Mouse (Mus musculus) lung, embryonic 14.5 days (tissue): ENCODE results near the gene Rab3a. TPM values are rescaled to one million over a fixed set of nuclear protein-coding genes. Genes with fewer than 3 reads are reported as not detected.

Source experiments
- ATAC-seq: fragments of 200-750 bp; cut with Nextera tagmentation; 2 replicates; pipeline ENCODE4 v1.8.0; 2017; ENCODE audit warnings: mild to moderate bottlenecking, moderate TSS enrichment, moderate library complexity; ENCODE audit not compliant: insufficient read depth
- DNase-seq: peaks from one replicate; pipeline ENCODE4 v3.0.0-alpha.2; 2015
- H3K27ac ChIP-seq: fragments of 300-500 bp; sonication (generic); 2 replicates; pipeline ENCODE4 v1.5.1; 2014; ENCODE audit warnings: low read depth, mild to moderate bottlenecking, moderate library complexity
- H3K27me3 ChIP-seq: fragments of 300-500 bp; sonication (generic); 2 replicates; pipeline ENCODE4 v1.6.1; 2014; ENCODE audit warnings: low read length, control low read depth; ENCODE audit not compliant: insufficient read depth
- H3K36me3 ChIP-seq: fragments of 300-500 bp; sonication (generic); 2 replicates; pipeline ENCODE4 v1.6.1; 2014; ENCODE audit warnings: control low read depth; ENCODE audit not compliant: insufficient read depth
- H3K4me1 ChIP-seq: fragments of 300-500 bp; sonication (generic); 2 replicates; pipeline ENCODE4 v1.6.1; 2014; ENCODE audit warnings: antibody characterized with exemption, control low read depth; ENCODE audit not compliant: insufficient read depth
- H3K4me2 ChIP-seq: fragments of 300-500 bp; sonication (generic); 2 replicates; pipeline ENCODE4 v1.6.1; 2014; ENCODE audit warnings: mild to moderate bottlenecking
- H3K4me3 ChIP-seq: fragments of 300-500 bp; sonication (generic); 2 replicates; pipeline ENCODE4 v1.5.1; 2014; ENCODE audit warnings: low read depth, low read length
- H3K9ac ChIP-seq: fragments of 300-500 bp; sonication (generic); 2 replicates; pipeline ENCODE4 v1.6.1; 2014
- H3K9me3 ChIP-seq: fragments of 300-500 bp; sonication (generic); 2 replicates; pipeline ENCODE4 v1.6.1; 2016; ENCODE audit warnings: low read depth, low read length, control low read depth
- CTCF ChIP-seq: IDR thresholded peaks from 2 replicates; pipeline ENCODE4 v1.5.1; 2016; ENCODE audit warnings: antibody characterized with exemption, low read depth
- WGBS: fragments of 180-500 bp; shearing (Covaris S2); extraction: QIAGEN DNeasy Blood & Tissue Kit; methylation state at CpG from one replicate; pipeline ENCODE4 v1.1.7; 2014; 5-methylcytosine and 5-hydroxymethylcytosine counted together
- polyA plus RNA-seq: library from polyadenylated mRNA; unstranded; fragments of >200 nt; fragmentation: Nextera tagmentation; extraction: Ambion mirVana; gene quantifications from 2 replicates; pipeline ENCODE4 v1.2.1, GENCODE M21; 2014

Rab3a gene
- polyA plus RNA-seq, 1 experiment from 2014 or later, result 10.5 TPM

DNA sequence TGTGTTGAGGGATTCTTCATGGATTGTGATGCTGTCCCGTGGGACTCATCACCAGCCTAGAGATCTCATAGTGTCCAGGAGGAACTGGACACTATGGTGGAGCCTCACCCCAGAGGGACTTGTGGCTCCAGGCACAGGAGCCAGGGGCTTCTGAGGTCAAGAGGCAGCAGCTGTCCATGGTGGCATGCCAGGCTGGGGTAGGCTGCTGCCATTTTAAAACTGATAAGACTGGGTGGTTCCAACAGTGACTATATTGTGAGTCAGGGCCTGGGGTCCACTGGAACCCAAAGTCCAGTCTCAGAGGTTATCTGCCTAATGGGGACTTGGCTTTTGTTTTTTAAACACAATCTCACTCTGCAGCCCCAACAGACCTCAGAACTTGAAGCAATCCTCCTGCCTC is 47.4 kb downstream of the Rab3a start:
- Histone ChIP-seq H3K27me3 (peaks cover 37% of the 10 kb centered on the region), H3K4me3 (no peak overlapping the region), H3K4me2 (no peak overlapping the region), H3K9me3 (no peaks in the 10 kb centered on the region), H3K4me1 (peaks cover 9% of the 10 kb centered on the region; the same call in 1 of the 2 replicates), H3K36me3 (no peaks in the 10 kb centered on the region), H3K27ac (no peak overlapping the region), H3K9ac (no peak overlapping the region)
- TF ChIP-seq CTCF, result no peak
- WGBS, result 71% methylated on average over 1 of the region's 1 CpGs
- DNase-seq, result no peak
- ATAC-seq, result no peak

DNA sequence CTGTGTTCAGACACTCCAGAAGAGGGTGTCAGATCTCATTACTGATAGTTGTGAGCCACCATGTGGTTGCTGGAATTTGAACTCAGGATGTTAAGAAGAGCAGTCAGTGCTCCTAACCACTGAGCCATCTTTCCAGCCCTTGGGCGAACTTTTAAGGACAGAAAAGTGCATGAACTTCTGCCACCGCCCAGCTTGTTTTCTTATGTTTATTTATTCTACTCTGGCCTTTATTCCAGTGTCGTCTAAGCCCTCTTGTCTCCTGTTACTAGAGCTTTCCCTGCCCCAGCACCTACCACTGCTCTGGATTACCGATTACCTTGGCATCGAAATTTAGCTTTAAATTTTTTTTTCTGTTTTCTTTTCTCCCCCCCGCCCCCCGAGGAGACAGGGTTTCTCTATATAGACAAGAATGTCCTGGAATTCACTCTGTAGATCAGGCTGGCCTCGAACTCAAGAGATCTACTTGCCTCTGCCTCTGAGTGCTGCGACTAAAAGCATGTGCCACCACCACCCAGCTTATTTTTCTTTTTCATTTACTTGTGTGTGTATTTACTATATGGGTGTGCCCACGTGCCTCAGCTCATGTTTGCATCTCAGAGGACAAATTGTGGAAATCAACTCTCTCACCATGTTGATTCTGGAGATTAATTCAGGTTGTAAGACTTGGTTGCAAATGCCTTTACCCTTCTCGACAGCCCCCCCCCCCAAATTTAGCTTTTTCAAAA is 48.5 kb downstream of the Rab3a start:
- 49% methylated on average over 11 of the region's 11 CpGs for WGBS
- H3K4me2 ChIP-seq, result no peak overlapping the region; the same call in 1 of the 2 replicates
- peaks cover 6% of the 10 kb centered on the region; the same call in 1 of the 2 replicates for H3K4me1 ChIP-seq
- no peaks in the 10 kb centered on the region for H3K9me3 ChIP-seq
- no peak overlapping the region; the same call in 1 of the 2 replicates for H3K4me3 ChIP-seq
- peaks cover 33% of the 10 kb centered on the region for H3K27me3 ChIP-seq
- no peaks in the 10 kb centered on the region for H3K36me3 ChIP-seq
- DNase-seq (no peak), ATAC-seq (no peak)
- no peak overlapping the region for H3K9ac ChIP-seq
- TF ChIP-seq CTCF, result no peak
- H3K27ac ChIP-seq, result no peak overlapping the region

DNA sequence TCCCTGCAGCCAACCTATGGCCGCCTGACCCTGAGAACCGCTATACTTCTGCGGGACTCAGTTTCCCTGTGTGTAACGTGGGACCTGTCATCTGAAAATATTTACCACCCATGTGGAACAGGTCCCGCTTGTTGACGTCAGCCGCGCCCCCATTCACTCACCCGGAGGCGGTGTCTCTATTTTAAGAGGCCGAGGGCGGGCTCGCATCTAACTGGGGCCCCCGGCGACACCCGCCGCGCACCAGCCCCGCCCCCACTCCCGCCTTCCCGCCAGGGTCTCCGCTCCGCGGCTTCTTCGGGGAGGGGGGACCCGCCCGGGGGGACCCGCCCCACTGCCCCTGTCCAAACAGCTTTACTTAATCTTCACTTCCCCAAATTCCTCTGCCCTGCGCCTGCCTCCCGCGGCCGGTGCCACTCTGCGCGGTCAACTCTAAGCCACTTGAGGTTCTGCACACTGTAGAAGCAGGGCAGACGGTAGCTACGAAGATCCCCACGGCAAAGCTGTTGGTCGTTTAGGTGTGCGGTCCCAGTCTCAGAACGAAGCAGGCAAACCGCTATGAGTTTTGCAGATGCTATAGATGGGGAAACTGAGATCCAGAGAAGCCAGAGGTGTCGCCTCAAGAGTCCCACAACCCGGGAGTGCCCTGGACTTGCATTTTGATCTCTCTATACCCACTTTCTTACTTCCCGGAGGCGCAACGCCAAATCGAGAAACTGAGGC is 49.4 kb downstream of the Rab3a start:
- H3K27me3 ChIP-seq, result peaks cover 24% of the 10 kb centered on the region
- ATAC-seq (no peak), DNase-seq (peak; percentile 39)
- WGBS, result 1% methylated on average over 47 of the region's 47 CpGs
- TF ChIP-seq CTCF, result no peak
- peak overlapping the region; percentile 26 for H3K9ac ChIP-seq
- no peak overlapping the region for H3K27ac ChIP-seq
- no peaks in the 10 kb centered on the region for H3K36me3 ChIP-seq
- no peaks in the 10 kb centered on the region for H3K9me3 ChIP-seq
- peak overlapping the region; percentile 94 for H3K4me2 ChIP-seq
- H3K4me1 ChIP-seq, result peaks cover 5% of the 10 kb centered on the region; the same call in 1 of the 2 replicates
- H3K4me3 ChIP-seq, result peak overlapping the region; percentile 50

DNA sequence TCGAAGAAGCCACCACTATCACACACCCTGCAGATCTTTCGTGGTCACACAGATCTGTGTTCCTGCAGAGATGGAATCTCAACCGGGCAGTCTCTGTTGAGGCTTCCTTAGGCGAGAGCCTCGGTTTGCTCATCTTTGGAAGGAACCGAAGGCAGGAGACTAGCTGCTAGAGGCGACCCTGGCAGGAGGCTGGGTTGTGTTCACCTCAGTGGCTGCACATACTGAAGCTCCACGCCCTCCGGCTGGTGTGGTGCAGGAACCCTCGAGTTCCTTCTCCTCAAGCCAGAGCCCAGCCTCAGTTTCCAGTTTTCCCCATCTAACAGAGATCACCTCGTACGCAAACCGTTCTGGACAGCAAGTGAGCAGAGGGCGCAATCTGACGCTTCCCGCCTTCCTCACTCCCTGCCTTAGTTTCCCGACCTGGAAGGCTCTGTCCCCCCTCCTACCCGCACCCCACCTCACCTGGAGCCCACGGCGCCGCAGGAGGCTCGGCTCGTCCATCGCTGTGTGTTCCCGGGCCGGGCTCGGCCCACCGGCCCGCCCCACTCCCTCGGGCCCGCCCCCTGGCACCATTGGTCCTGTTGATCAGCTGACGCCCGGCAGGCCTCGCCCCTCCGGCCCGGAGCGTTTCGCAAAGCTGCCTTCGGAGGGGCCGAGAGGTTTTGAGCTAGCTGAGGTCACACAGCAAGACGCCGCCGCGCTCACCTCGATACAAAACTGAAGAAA is 50.2 kb downstream of the Rab3a start, which contains the start of gene Mast3:
TSS of gene Mast3 (minus strand) at position 574 of the 726 bp plus-strand sequence.
- DNase-seq (peak; percentile 93), ATAC-seq (peak; percentile 94)
- peak within 1 kb of the TSS; percentile 26 for H3K9ac ChIP-seq
- under 1% methylated on average over 45 of the region's 45 CpGs for WGBS
- peaks cover 5% of the 10 kb centered on the region; the same call in 1 of the 2 replicates for H3K4me1 ChIP-seq
- no peaks in the 10 kb centered on the region for H3K9me3 ChIP-seq
- no peak within 1 kb of the TSS for H3K27ac ChIP-seq
- peak within 1 kb of the TSS; percentile 50 for H3K4me3 ChIP-seq
- peaks cover 16% of the 10 kb centered on the region for H3K27me3 ChIP-seq
- no peaks in the 10 kb centered on the region for H3K36me3 ChIP-seq
- peak within 1 kb of the TSS; percentile 94 for H3K4me2 ChIP-seq
- TF ChIP-seq CTCF, result no peak

DNA sequence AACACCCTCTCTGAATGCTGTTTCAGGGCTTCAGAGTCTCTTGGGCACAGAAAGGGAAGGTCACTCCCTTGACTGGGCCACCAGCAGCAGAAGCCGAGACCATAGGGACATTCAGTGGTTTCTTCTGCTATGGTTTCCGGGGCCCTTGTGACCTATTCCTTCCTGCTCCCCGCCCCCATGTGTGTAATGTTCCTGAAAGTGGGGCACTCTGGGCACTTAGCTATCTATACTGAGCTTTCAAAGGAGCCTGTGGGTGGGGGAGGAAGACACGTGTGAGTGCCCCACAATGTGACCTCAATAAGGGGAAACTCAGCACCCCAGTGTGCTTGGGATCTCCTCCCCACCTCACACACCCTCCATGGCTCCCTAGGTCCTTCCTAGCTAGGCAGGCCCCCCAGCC is 52.1 kb downstream of the Rab3a start:
- WGBS, result 60% methylated on average over 4 of the region's 4 CpGs
- Histone ChIP-seq H3K4me1 (peaks cover 5% of the 10 kb centered on the region; the same call in 1 of the 2 replicates), H3K4me2 (no peak overlapping the region), H3K9me3 (no peaks in the 10 kb centered on the region), H3K27me3 (peaks cover 14% of the 10 kb centered on the region), H3K36me3 (no peaks in the 10 kb centered on the region), H3K4me3 (no peak overlapping the region), H3K9ac (no peak overlapping the region), H3K27ac (no peak overlapping the region)
- DNase-seq, result no peak
- no peak for TF ChIP-seq CTCF
- ATAC-seq, result no peak

DNA sequence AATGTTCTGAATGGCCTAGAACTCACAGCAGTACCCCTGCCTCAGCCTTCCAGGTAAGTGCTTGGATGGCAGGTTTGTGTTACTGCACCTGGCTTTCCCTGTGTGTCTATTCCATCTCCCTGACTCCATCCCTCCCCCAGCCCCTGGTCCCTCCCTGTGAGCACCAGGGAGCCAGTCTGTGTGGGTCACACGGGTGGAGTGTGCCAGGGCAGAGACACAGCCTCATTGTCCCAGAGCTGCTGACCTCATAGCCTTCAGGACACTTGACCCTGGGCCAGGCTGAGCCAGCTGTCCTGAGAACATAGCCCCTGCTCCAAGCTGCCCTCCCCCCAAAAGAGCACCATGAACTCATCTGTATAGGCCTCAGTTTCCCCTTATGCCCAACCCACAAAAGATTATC is 52.8 kb downstream of the Rab3a start:
- whole genome bisulfite sequencing, result 32% methylated on average over 1 of the region's 1 CpGs
- no peak overlapping the region for H3K9ac ChIP-seq
- H3K36me3 ChIP-seq, result no peaks in the 10 kb centered on the region
- ATAC-seq (no peak), DNase-seq (no peak)
- TF ChIP-seq CTCF, result no peak
- H3K27ac ChIP-seq, result no peak overlapping the region
- peaks cover 14% of the 10 kb centered on the region for H3K27me3 ChIP-seq
- H3K4me3 ChIP-seq, result no peak overlapping the region
- H3K9me3 ChIP-seq, result no peaks in the 10 kb centered on the region
- H3K4me2 ChIP-seq, result no peak overlapping the region
- peaks cover 5% of the 10 kb centered on the region; the same call in 1 of the 2 replicates for H3K4me1 ChIP-seq
